Mouse (Mus musculus): ENCODE data around the gene Tent5b.

DNA sequence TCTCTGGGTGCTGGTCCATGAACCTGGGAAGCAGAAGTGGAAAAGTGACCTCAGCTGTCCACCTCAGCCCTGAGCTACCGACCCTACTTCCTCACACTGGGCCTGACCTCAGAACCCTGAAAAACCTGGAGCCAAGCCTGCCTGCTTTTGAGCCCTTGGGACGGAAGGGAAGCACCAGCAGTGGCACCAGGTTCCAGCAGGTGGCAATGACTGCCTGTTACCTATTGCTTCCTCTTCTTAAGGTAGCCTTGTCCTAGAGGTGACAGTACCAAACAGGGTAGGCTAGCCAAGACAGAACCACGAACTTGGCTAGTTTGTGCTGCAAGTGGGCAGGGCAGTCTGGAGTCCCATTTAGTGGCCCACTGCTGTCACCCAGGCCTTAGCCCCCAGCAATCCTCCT is 52.8 kb downstream of the Tent5b start:
- TF ChIP-seq GATA1 (IDR thresholded peaks at IDR 0.05; ENCODE audit: borderline replicate concordance, low read length): no peak
- TF ChIP-seq CTCF (IDR thresholded peaks at IDR 0.05; ENCODE audit: low read depth, low read length): no peak
- TF ChIP-seq GATA2 (IDR thresholded peaks at IDR 0.05; ENCODE audit: borderline replicate concordance, low read depth, low read length): no peak
- TF ChIP-seq POLR2AphosphoS5 (IDR thresholded peaks at IDR 0.05; ENCODE audit: insufficient replicate concordance, low read depth, low read length): no peak
- no peak for TF ChIP-seq TAL1 (conservative IDR thresholded peaks at IDR 0.05; ENCODE audit: low read depth, low read length)
